Mouse (Mus musculus) urinary bladder, adult 18-20 months (tissue): Measurements from ENCODE around the gene Dxo.
"Not testable (repeated sequence)": the region's sequence is repeated elsewhere in the genome, so short reads cannot be mapped to it uniquely, and the experiment has no call there.

Experiments used
- DNase-seq, 2 experiments: peaks; one replicate each; pipeline ENCODE4 v3.0.0; 2022; ENCODE audit warnings: low spot score in 2 of 2, mixed read lengths in 2 of 2

Dxo gene

GRCm38 (mm10) chr17:34836856-34837221, at the start of gene Dxo, which contains the start of gene Stk19:
Gene Dxo, plus strand, starts transcription at chr17:34837019.
Gene Stk19, minus strand, starts transcription at chr17:34836945.
- peak; percentile 93 for DNase-seq

- no peak for DNase-seq
Measured at GRCm38 (mm10) chr17:34795016-34795415, 41.8 kb upstream of the Dxo start.

- DNase-seq = peak in 1 of 2 experiments; percentile 37
Measured at GRCm38 (mm10) chr17:34795633-34796032, 41.2 kb upstream of the Dxo start.

- no peak for DNase-seq
Measured at GRCm38 (mm10) chr17:34796311-34797140, 40.3 kb upstream of the Dxo start.

- DNase-seq = not testable (repeated sequence)
Measured at GRCm38 (mm10) chr17:34797211-34797995, 39.4 kb upstream of the Dxo start.

GRCm38 (mm10) chr17:34798071-34798470, 38.7 kb upstream of the Dxo start:
- not testable (repeated sequence) for DNase-seq

GRCm38 (mm10) chr17:34798866-34799530, 37.8 kb upstream of the Dxo start:
- DNase-seq = no peak

GRCm38 (mm10) chr17:34799531-34799925, 37.3 kb upstream of the Dxo start:
- no peak for DNase-seq

GRCm38 (mm10) chr17:34800781-34801305, 36.0 kb upstream of the Dxo start:
- DNase-seq = not testable (repeated sequence)

GRCm38 (mm10) chr17:34802756-34803155, 34.1 kb upstream of the Dxo start:
- DNase-seq = not testable (repeated sequence)

GRCm38 (mm10) chr17:34803367-34803766, 33.5 kb upstream of the Dxo start:
- DNase-seq = not testable (repeated sequence)

- DNase-seq = not testable (repeated sequence)
Measured at GRCm38 (mm10) chr17:34804301-34804700, 32.5 kb upstream of the Dxo start, which contains the start of gene Cyp21a1. Gene Cyp21a1, minus strand, starts transcription at chr17:34804561.

GRCm38 (mm10) chr17:34804871-34805562, 31.8 kb upstream of the Dxo start:
- DNase-seq = no peak

GRCm38 (mm10) chr17:34807176-34807575, 29.6 kb upstream of the Dxo start:
- no peak for DNase-seq

GRCm38 (mm10) chr17:34808599-34809205, 28.1 kb upstream of the Dxo start:
- no peak for DNase-seq

- DNase-seq = not testable (repeated sequence)
Measured at GRCm38 (mm10) chr17:34810411-34810810, 26.4 kb upstream of the Dxo start.

GRCm38 (mm10) chr17:34810811-34811210, 26.0 kb upstream of the Dxo start:
- DNase-seq = not testable (repeated sequence)

GRCm38 (mm10) chr17:34811275-34811674, 25.5 kb upstream of the Dxo start:
- DNase-seq = no peak

- DNase-seq = peak in 1 of 2 experiments; percentile 41
Measured at GRCm38 (mm10) chr17:34813747-34814146, 23.1 kb upstream of the Dxo start.

GRCm38 (mm10) chr17:34814818-34815370, 21.9 kb upstream of the Dxo start:
- DNase-seq = no peak
